Mouse (Mus musculus) left cerebral cortex, adult 8-10 months (tissue): ENCODE measurements at regions not wholly inside any gene's neighbourhood (a gene's known extent, or its start where the extent isn't known, plus 50 kb on each side); places are given as distances from the start of the nearest gene placed in this dataset.

Experiments used
- DNase-seq, 2 experiments: peaks; one replicate each; pipeline ENCODE4 v3.0.0; 2022; ENCODE audit warnings: low spot score in 2 of 2

GRCm38 (mm10) chr19:36681056-36681455 is 55.4 kb downstream of the Ppp1r3c start:
- DNase-seq = no peak

- no peak for DNase-seq
These were observed 56.1 kb downstream of the Ppp1r3c start for GRCm38 (mm10) chr19:36680322-36680721.

DNA sequence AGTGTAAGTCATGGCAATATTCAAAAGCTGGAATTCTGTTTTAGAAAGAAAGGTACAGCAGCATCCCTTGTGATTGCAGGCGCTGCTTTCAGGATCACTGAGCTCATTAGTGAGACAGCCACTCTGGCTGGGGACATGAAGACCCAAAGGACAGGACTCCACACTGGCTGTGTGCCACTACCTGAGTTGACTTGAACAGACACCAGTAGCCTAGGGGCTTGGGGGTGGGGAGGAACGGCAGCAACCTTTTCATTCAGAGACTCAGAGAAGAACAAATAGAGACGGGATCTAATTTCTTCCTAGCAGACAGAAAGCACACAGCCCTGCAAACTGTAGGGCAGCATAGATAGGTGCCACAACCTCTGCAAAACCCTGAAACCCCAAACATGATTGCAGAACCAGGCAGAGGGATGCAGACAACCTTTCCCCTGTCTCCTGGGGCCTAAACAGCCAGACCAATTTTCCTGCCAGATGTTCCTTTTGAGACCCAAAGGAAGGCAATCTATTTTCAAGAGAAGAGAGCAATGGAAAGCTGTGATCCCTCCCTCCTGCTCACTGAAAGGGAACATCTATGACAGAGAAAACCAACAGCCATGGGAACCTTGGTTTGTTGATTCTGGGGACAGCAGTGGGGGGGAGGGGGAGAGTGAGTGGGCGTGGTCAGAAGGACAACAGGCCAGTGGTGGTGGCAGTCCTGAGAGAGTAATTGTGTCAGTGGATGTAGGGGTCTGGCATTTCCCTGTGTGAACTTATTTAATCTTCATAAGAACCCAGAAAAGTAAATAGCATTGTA is 57.2 kb downstream of the Ppp1r3c start:
- DNase-seq = no peak

GRCm38 (mm10) chr19:36678382-36679027 is 57.9 kb downstream of the Ppp1r3c start:
- no peak for DNase-seq

DNA sequence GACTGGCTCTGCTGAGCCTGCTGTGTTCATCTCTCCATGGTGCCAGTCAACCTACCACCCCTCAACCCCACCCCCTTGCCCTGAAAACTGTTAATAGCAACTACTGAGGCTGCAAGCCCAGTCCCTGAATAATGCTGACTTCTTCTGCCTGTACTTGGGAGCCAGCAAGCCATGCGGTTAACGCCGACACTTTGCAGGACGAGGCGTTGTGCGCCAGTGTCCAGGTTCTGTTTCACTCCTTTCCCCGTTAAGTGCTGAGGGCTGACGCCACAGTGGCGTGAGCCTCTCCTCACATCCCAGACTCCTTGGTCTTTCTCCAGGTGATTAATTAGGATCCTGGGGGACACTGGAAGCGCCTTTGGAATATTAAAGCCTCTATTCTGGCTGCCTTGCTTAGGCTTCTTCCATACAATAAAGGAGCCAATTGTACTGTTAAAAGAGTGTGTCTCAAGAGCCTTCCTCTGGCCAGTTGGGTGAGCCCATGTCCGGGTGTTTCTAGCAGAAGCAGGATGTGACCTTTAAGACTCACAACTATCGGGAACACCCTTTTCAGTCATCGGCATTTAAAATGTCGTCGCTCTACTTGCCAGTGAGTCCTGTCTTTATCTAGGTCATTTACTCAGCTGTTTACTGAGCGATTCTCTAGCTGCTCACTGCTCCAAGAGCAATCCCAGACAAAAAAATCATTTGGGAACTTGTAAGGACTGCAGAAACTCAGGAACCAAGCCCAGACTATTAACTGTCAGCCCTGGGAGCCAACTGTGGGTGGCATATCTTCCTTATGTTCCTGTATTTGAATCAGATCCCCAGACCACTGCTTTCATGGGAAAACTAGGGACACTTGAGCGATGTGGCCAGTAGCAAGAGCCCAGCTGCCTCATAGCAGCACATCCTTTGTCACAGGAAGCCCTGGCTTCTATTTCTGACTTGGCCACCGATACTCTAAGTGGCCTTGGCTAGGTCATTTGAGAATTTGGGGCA is 59.1 kb downstream of the Ppp1r3c start:
- DNase-seq = peak in 1 of 2 experiments; percentile 32

DNA sequence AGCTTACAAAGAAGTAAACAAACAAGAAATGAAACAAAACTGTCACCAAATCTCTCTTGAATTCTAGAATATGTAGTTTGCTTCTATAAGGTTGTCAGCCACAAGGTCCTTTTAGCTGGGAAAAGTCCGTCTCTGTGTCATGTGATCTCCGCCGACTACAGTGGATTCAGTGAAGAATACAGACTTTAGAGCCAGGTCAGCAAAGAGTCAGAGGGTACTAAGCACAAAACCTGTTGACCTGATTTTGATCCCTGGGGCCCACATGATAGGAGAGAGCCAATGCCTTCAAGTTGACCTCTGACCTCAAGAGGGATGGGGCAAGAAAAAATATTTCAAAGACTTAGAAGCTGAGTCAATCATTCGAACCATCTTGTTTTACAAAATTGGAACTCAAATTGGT is 61.5 kb downstream of the Ppp1r3c start:
- no peak for DNase-seq

DNA sequence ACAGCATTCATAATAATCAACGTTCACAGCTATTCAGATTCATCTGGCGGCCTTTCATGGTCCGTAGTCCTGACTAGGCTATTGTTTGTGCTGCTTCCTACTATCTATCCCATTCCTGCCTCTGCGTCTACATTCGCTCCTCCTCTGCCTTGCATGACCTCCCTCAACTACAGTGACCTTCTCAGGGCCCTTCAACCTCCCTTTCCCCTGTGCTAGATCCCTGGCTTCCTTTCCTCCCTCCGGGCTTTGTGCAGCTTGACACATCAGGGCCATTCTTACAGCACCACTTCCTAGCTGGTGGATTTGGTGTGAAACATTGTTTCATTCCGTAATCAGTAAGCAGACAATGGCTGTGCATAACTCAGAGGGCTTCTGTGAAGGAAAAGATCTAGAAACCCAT is 65.6 kb downstream of the Ppp1r3c start:
- no peak for DNase-seq
